Mouse (Mus musculus) left cerebral cortex, adult 9 months (tissue): ENCODE data around the gene Atp6v0b.

Experiments
- DNase-seq, 2 experiments: peaks; one replicate each; pipeline ENCODE4 v3.0.0; 2022; ENCODE audit warnings: low spot score in 2 of 2

The Atp6v0b gene

DNA sequence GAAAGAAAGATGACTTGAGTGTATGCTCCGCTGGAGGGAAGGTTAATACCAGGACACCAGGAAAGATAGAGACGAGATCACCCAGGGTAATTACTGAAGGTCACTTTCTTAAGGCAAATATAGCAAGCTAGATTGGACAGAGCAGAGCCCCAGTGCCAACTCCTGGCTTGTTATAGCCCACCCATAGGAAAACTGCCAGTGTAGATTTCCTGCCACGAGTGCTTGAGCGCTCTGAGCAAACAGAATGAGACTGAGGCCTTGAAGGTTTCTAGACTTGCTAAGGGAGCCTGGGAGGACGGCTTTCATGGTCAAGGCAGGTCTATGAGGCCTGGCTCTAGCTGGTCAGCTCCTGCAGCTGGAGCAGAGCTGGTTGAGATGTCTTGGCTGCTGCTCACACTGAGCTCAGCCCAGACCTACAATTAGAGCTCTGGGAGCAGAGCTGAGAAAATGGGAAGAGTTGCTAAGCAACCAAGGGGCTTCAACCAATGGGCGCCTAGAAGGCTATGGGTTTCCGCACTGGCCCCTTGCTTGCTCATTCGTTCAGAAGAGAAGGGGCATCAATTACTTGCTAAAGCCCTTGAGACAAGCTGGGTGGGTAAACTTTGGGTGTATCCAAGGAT is 21.8 kb upstream of the Atp6v0b start:
- DNase-seq, result peak in 1 of 2 experiments; percentile 58

DNA sequence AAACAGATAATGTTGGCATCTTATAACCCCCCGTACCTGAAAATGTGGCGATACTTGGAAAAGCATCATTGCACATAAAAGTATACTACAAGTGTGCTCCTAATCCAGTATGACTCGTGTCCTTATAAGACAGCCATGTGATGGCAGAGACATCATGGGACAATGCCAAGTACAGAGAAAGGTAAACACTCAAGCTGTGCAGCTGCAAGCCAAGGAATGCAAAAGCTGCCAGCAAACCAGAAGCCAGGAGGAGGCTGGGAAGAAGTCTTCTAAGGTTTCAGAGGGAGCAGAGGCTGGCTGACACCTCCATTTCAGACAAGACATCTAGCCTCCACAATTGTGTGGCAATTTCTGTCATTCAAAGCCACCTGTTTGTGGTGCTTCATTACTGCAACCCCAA is 19.1 kb upstream of the Atp6v0b start:
- no peak for DNase-seq

DNA sequence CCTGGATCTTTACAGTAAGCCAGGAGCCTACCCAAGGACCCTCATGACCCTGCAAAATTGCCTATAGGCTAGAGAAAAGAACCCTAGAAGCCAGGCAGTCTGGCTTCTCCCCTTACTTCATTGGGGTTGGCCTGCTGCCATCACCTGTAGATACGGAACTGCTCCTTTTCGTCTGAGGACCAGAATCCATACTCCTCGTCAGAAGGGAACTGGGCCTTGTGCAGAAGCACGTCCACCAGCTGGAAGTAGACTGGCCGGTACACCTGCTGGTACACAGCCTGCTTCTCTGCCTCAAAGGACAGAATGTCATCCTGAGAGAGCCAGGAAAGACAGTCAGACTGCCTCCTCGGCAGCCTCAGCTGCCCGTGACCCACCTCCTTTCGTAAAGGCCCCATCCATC is 17.6 kb upstream of the Atp6v0b start:
- DNase-seq, result no peak

GRCm38 (mm10) chr4:117904094-117904493 is 17.0 kb upstream of the Atp6v0b start:
- DNase-seq, result peak in 1 of 2 experiments; percentile 56

DNA sequence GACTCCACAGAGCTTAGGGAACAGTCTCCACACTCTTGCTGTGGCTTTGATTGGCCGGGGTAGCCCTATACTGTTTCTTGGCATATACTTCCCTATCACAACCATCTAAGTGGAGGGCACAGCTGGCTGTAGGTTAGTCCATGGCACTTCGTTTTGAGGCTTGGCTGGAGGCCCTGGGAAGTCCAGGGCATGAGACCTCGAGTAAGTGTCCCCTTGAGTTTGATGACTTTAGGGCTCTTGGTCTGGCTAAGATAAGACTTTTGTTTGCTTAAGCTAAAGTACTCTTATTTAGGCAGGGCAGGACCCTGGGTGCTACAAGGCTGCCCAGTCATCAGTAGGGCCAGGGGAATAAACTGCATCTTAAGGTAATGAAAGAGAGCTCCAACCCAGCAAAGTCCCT is 11.0 kb upstream of the Atp6v0b start:
- DNase-seq, result no peak

GRCm38 (mm10) chr4:117896031-117896430 is 8.9 kb upstream of the Atp6v0b start:
- DNase-seq, result no peak

GRCm38 (mm10) chr4:117895339-117895738 is 8.2 kb upstream of the Atp6v0b start:
- DNase-seq, result no peak

- no peak for DNase-seq
Observed at GRCm38 (mm10) chr4:117894601-117895000, 7.5 kb upstream of the Atp6v0b start.

DNA sequence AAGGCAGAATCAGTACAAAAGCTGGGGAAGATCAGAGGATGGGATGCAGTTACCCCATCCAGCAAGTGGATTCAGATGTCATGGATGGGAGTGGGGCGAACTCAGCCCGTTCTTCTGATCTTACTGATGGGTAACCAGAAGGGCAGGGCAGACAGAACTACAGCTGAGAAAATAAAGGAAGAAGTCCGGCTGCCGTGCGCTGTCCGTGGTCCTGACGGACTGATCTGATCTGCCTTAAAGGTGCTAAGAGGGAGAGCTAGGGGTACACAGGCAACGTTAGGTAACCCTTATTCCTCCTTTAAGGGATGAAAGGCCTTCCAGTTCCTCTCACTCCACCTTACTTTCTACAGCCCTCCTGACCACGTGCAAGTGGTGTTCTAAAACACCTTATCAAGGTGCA is 6.2 kb upstream of the Atp6v0b start:
- DNase-seq, result no peak

DNA sequence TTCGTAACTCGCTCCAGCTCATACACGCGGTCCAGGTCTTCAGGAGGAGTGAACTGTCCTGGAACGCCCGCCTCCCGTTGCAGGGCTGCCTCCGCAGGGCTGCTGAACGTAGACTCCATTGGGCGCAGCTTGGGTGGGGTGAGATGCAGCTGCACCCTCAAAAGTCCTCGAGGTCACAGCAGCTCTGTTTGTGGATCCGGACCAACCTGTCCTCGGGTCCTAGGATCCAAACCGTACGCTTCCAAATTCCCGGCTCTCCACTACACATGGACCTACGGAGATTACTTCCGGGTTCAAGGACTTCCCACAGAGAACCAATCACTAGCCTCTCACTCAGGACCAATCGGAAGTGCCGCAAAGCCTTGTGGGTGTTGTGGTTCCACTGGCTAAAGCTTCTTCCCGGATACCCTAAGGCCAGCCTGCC is 4.6 kb upstream of the Atp6v0b start, which contains the start of gene Dph2:
Dph2 (minus strand) TSS at position 295 of the 424 bp plus-strand sequence.
- DNase-seq, result peak; percentile 78 to 88

GRCm38 (mm10) chr4:117890750-117891149 is 3.6 kb upstream of the Atp6v0b start:
- no peak for DNase-seq

GRCm38 (mm10) chr4:117890031-117890430 is 2.9 kb upstream of the Atp6v0b start:
- DNase-seq, result no peak

GRCm38 (mm10) chr4:117889471-117889870 is 2.3 kb upstream of the Atp6v0b start:
- no peak for DNase-seq

DNA sequence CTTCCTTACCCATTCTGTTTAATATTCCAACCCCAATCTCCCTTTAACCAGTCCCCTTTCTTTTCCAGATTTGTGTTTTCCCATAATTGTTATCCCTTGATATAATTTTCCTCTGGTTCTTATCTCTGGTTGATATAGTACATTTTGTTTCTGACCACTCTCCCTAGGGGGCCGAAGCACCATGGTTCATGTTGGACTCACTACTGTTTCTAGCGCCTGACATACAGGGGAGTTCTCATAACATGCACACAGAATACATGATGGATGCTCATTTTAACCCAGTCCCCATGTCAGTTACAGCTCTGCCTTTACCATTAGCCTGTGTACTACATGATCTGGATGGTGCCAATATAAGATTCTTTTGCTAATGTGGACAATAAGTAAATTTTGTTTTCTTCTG is 787 bp upstream of the Atp6v0b start:
- DNase-seq, result no peak

- DNase-seq, result no peak
Observed at GRCm38 (mm10) chr4:117886644-117887043, 489 bp downstream of the Atp6v0b start.

DNA sequence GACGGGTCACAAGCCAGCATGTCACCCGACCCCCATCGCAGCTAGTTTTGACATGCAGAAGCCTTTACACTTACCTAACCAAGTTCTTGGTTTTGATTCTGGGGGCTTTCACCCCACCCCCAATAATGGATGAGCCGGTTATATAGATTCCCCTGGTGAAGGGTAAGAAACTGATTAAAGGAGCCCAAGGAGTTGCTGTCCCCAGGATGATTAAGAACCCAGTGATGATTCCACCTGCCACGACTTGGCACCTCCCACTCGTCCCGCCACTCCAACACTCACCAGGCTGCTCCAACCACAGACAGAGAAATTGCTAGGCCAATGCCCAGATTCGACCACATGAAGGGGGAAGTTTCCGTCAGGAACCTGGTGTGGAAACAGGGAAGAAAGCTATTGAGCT is 1.1 kb downstream of the Atp6v0b start:
- no peak for DNase-seq

DNA sequence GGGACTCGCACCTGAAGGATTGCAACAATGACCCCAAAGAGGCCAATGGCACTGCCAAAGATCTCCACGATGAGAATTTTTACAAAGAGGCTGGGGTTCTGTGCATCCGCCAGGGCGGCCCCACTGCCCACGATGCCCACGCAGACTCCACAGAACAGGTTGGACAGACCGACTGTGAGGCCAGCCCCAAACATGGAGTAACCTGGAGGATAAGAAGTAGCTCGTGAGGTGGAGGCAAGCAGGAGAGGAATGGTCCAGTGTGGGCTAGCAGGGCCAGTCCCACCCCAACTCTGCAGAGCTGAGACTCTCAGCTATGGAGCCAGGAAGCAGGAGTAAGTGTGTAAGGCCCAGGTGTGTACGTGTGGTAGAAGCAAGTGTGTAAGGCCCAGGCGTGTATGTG is 2.0 kb downstream of the Atp6v0b start:
- DNase-seq, result no peak

- no peak for DNase-seq
Observed at GRCm38 (mm10) chr4:117884146-117884545, 3.0 kb downstream of the Atp6v0b start.

- peak in 1 of 2 experiments; percentile 55 for DNase-seq
Observed at GRCm38 (mm10) chr4:117882701-117883691, 4.1 kb downstream of the Atp6v0b start, which contains the start of gene B4galt2. Gene B4galt2 (minus strand): TSS chr4:117883487.

GRCm38 (mm10) chr4:117878703-117879102 is 8.4 kb downstream of the Atp6v0b start:
- no peak for DNase-seq

DNA sequence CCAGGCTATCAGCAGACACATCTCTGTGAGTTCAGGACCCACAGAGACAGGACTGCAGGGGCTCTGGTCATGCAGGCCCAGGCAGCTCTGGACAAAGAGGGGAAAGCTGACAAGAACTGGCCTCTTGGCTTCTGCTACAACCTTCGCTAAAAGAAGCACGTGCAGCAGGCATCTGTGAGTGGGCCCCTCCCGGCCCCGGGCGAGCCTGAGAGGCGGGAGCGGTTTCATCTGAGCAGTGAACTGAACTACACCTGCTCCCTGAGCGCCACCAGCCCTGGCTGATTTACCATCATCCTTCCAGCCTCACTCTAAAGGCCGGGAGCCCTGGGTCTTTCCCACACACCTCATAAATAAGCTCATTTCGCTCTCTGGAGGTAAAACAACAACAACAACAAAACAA is 8.8 kb downstream of the Atp6v0b start:
- no peak for DNase-seq

DNA sequence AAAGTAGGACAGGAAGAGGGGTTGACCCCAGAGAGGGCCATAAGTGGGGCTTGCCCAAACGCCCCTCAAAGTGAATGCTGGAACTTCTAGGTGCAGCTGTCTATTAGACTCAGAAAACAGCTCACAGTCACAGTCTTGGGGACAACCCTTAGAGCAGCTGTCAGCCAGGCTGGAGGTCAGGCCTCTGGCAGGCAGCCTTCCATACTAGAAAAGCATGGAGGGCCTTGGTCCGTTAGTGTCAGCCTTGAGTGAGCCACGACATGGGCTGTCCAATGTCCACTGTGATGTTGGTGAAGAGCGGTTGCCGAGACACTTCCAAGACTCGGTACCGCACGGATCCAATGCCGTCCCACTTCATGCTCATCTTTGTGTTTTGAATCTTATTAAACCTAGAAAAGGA is 13.5 kb downstream of the Atp6v0b start:
- DNase-seq, result no peak

- DNase-seq, result no peak
Observed at GRCm38 (mm10) chr4:117872471-117872886, 14.7 kb downstream of the Atp6v0b start, which contains the start of gene Ccdc24. Gene Ccdc24 (minus strand): TSS chr4:117872557.
